Mouse (Mus musculus): ENCODE data around the gene Myl3. TPM values are rescaled to one million over a fixed set of nuclear protein-coding genes. Genes with fewer than 3 reads are reported as not detected.
A peak's percentile ranks its signal among the peaks of the same experiment; 100 is the strongest.

The Myl3 gene
- polyA plus RNA-seq, 1 experiment from 2014 or later: 3.8 TPM

GRCm38 (mm10) chr9:110733102-110733501, 8.6 kb upstream of the Myl3 start:
- peak overlapping the region; percentile 57 for H3K9ac ChIP-seq
- peak overlapping the region; percentile 34; the same call in 1 of the 2 replicates for H3K27ac ChIP-seq (replicated peaks)
- H3K9me3 ChIP-seq: no peaks in the 10 kb centered on the region
- H3K4me2 ChIP-seq: peak overlapping the region; percentile 57
- no peaks in the 10 kb centered on the region for H3K36me3 ChIP-seq
- H3K4me3 ChIP-seq: peak overlapping the region; percentile 35
- ATAC-seq (ENCODE audit: low read depth): no peak
- peaks cover 29% of the 10 kb centered on the region for H3K27me3 ChIP-seq
- WGBS: 10% methylated on average over 8 of the region's 8 CpGs
- peaks cover 40% of the 10 kb centered on the region for H3K4me1 ChIP-seq (replicated peaks)

DNA sequence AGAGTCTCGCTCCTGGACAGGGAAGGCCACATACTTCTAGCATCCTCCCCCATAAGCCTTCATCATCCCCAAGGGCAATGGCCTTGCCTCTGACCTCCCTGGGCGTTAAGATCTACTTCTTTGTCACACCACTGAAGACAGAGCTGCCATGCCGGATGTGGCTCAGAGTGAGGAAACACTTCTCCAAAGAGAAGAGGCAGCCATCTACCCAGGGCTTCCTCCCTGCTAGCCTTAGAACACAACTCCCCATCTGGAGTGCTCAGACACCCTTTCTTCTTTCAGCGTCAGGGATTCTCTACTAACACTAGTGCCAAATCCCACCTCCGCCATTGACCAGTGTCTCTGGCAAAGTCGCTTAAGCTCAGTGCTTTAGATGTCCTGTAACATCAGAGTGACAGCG, 7.5 kb upstream of the Myl3 start:
- no peak overlapping the region for H3K4me3 ChIP-seq
- H3K27me3 ChIP-seq: peaks cover 20% of the 10 kb centered on the region; the same call in 1 of the 2 replicates
- peaks cover 40% of the 10 kb centered on the region for H3K4me1 ChIP-seq (replicated peaks)
- 82% methylated on average over 7 of the region's 7 CpGs for WGBS
- no peak overlapping the region for H3K9ac ChIP-seq
- no peak overlapping the region for H3K27ac ChIP-seq (replicated peaks)
- no peak overlapping the region for H3K4me2 ChIP-seq
- ATAC-seq (ENCODE audit: low read depth): no peak
- H3K9me3 ChIP-seq: no peaks in the 10 kb centered on the region
- no peaks in the 10 kb centered on the region for H3K36me3 ChIP-seq

GRCm38 (mm10) chr9:110736362-110736761, 5.3 kb upstream of the Myl3 start:
- peak overlapping the region; percentile 22; the same call in 1 of the 2 replicates for H3K9ac ChIP-seq
- ATAC-seq (ENCODE audit: low read depth): no peak

DNA sequence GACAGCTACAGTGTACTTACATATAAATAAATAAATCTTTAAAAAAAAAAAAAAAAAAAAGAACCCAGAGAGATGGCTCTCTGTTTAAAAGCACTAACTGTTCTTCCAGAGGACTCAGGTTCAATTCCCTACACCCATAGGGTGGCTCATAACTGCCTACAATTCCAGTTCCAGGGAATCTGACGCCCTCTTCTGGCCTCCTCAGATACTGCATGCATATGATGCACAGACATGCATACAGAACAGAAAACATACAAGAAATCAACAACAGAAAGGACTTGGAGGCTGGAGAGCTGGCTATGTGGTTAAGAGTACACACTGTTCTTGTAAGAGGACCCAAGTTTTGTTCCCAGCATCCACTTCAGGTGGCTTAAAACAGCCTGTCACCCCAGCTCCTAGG, 3.6 kb upstream of the Myl3 start:
- Histone ChIP-seq H3K4me2 (no peak overlapping the region), H3K27ac (replicated peaks) (no peak overlapping the region)
- 25% methylated on average over 1 of the region's 1 CpGs for WGBS

More at GRCm38 (mm10) chr9:110736362-110736761, 5.3 kb upstream of the Myl3 start:
- H3K4me3 ChIP-seq: no peak overlapping the region
- H3K4me2 ChIP-seq: no peak overlapping the region
- H3K27ac ChIP-seq (replicated peaks): no peak overlapping the region
- peaks cover 24% of the 10 kb centered on the region for H3K27me3 ChIP-seq
- H3K4me1 ChIP-seq (replicated peaks): peaks cover 49% of the 10 kb centered on the region
- H3K36me3 ChIP-seq: no peaks in the 10 kb centered on the region
- no peaks in the 10 kb centered on the region for H3K9me3 ChIP-seq
- 36% methylated on average over 9 of the region's 9 CpGs for WGBS

DNA sequence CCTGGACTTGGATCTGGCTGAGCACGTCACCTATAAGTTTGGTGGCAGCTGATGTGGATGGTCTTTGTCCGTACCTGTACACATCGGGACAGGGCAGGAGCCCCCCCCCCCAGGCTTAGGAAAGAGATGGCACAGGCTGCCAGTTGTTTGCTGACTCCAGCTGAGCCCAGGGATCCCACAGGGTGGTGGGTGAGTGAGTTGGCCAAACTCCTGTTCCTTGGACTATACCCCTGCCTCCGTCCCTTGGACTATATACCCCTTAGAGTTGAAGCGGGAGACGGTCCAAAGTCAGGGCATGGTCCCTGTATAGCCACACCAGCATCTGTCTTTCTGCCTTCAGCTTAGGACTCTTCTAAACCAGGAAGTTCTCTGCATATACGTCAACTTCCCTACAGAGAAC, 1.7 kb upstream of the Myl3 start:
- Histone ChIP-seq H3K4me1 (replicated peaks) (peaks cover 41% of the 10 kb centered on the region), H3K9me3 (no peaks in the 10 kb centered on the region), H3K9ac (no peak overlapping the region), H3K4me2 (no peak overlapping the region), H3K27ac (replicated peaks) (no peak overlapping the region), H3K27me3 (peaks cover 29% of the 10 kb centered on the region), H3K36me3 (no peaks in the 10 kb centered on the region), H3K4me3 (no peak overlapping the region)
- 85% methylated on average over 7 of the region's 7 CpGs for WGBS
- ATAC-seq (ENCODE audit: low read depth): no peak

More for the DNA sequence above, 3.6 kb upstream of the Myl3 start:
- H3K9me3 ChIP-seq: no peaks in the 10 kb centered on the region
- no peak for ATAC-seq (ENCODE audit: low read depth)
- no peaks in the 10 kb centered on the region for H3K36me3 ChIP-seq
- peaks cover 25% of the 10 kb centered on the region for H3K27me3 ChIP-seq
- no peak overlapping the region for H3K4me3 ChIP-seq
- H3K4me1 ChIP-seq (replicated peaks): peaks cover 49% of the 10 kb centered on the region
- no peak overlapping the region for H3K9ac ChIP-seq

DNA sequence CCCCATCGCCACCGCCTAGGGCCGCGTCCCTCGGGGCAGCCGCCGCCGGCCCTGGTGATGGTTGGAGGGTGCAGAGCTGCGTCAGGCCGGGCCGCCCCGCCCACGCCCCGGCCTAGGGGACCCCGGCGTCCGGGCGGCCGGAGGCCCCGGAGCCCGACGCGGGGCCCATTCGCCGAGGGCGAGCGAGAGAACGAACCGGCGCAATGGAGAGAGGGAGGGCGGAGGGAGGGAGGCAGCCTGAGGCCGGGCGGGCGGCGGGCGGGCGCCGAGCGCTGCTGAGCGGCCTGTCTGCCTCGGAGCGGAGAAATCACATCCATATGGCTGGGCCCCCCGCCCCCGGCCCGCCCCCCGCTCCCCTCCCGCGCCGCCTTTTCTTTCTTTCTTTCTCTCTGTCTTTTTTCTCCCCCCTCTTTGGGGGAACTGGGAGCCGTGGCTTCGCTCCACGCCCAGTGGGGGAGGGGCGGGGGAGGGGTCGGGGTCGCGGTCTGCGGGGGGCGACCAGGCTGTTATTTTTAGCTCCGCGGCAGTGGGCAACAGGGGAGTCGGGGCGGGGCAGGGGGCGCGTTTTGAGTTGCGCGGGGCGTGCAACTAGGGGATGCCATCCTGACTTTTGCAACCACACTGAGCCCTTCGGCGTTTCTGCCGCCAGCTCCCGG, 762 bp downstream of the Myl3 start:
- no peaks in the 10 kb centered on the region for H3K9me3 ChIP-seq
- peak overlapping the region; percentile 56 for H3K27ac ChIP-seq (replicated peaks)
- H3K9ac ChIP-seq: peak overlapping the region; percentile 87
- peaks cover 34% of the 10 kb centered on the region for H3K27me3 ChIP-seq
- peaks cover 27% of the 10 kb centered on the region for H3K4me1 ChIP-seq (replicated peaks)
- H3K4me3 ChIP-seq: peak overlapping the region; percentile 69
- ATAC-seq (ENCODE audit: low read depth): peak; percentile 68
- no peaks in the 10 kb centered on the region for H3K36me3 ChIP-seq
- peak overlapping the region; percentile 94 for H3K4me2 ChIP-seq
- under 1% methylated on average over 59 of the region's 71 CpGs for WGBS

DNA sequence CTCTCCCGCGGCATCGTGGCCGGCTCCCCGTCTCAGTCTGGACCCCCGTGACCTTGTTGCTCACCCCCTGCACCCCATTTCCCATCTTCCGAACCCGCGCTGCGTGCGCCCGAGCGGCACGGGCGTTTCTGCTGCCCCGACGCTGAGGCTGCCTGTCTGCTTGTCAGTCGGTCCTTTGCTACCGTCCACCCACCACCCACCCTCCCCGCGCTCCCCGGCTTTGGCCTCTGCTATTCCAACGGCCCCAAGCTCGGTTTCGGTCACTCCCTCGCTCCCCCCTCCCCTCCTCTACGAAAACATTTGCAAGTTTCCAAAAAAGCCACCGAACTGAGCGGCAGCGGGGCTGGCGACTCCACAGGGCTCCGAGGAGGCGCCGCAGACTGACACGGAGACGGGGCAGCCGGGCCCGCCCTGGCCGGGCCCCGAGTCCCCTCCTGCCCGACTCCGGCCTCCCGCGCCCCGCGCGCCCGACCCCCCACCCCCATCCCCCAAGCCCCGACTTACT, 1.3 kb downstream of the Myl3 start:
- whole genome bisulfite sequencing: under 1% methylated on average over 41 of the region's 49 CpGs
- ATAC-seq (ENCODE audit: low read depth): peak; percentile 42
- Histone ChIP-seq H3K9me3 (no peaks in the 10 kb centered on the region), H3K27ac (replicated peaks) (peak overlapping the region; percentile 39), H3K4me2 (peak overlapping the region; percentile 94), H3K36me3 (no peaks in the 10 kb centered on the region), H3K4me3 (peak overlapping the region; percentile 69), H3K27me3 (peaks cover 34% of the 10 kb centered on the region), H3K4me1 (replicated peaks) (peaks cover 26% of the 10 kb centered on the region), H3K9ac (peak overlapping the region; percentile 87)

DNA sequence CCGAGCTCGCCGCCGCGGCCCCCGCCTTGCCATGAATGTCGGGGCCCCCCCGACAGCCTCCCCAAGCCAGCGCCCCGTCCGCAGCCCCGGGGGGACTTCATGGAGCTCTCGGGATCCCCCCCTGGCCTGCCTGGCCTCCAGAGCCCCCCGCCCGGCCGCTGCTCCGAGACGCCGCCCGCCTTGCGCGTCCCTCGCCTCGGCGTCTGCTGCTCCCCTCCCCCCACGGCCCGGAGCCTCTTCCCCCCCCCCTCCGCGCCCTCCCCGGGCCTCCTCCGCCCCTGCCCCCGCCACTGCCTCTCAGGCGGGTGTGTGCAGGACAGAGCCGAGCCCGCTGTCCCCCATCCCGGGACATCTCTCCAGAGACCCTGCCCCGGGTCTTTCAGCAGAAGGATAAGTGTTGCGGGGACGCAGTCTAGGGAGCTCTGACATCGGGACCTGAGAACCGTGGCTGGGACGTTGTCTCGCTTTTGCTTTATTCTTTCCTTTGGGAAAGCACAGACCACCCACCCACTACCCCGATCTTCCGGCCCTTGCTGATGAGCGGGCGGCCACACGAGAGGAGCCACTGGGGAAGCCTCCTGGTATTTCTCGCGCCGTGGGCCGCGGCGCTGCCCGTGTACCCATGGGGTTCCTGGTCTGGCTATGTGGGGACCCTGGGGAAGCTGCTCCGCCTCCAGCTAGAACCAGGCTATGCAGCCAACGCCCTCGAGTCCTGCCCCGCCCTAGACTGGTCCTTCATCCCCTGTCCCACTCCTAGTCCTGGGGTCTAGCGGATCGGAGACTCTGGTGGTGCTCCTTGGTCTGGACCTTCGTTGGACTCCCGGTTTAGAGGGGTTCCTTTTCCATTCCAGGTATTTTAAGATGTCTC, 2.0 kb downstream of the Myl3 start:
- Histone ChIP-seq H3K4me3 (peak overlapping the region; percentile 69), H3K27ac (replicated peaks) (peak overlapping the region; percentile 39; the same call in 1 of the 2 replicates), H3K4me2 (peak overlapping the region; percentile 94), H3K4me1 (replicated peaks) (peaks cover 26% of the 10 kb centered on the region), H3K36me3 (no peaks in the 10 kb centered on the region), H3K27me3 (peaks cover 34% of the 10 kb centered on the region), H3K9ac (peak overlapping the region; percentile 87), H3K9me3 (no peaks in the 10 kb centered on the region)
- peak; percentile 51 for ATAC-seq (ENCODE audit: low read depth)
- WGBS: 4% methylated on average over 46 of the region's 63 CpGs

DNA sequence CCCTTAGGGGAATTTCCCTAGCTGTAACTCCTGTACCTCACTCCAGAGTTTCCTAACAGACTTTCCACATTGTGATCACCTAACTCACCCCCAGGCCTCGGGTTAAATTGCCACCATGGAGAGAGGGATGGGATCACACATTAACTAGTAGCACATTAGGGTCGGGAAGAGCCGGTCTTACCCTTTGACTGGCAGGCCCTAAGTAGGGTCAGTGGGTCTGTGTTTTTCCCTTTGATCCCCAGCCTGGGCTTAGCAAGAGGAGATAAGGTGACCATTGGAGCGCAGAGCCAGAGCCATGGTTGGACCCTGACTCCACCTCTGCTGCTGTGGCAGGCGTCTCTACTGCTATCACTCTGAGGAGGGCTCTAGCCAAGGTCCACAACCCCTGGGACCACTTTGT, 4.1 kb downstream of the Myl3 start:
- Histone ChIP-seq H3K27ac (replicated peaks) (no peak overlapping the region), H3K27me3 (peaks cover 31% of the 10 kb centered on the region), H3K36me3 (no peaks in the 10 kb centered on the region), H3K4me1 (replicated peaks) (peaks cover 22% of the 10 kb centered on the region), H3K4me2 (no peak overlapping the region), H3K9ac (no peak overlapping the region), H3K4me3 (no peak overlapping the region), H3K9me3 (no peaks in the 10 kb centered on the region)
- WGBS: 13% methylated on average over 5 of the region's 5 CpGs
- ATAC-seq (ENCODE audit: low read depth): no peak

DNA sequence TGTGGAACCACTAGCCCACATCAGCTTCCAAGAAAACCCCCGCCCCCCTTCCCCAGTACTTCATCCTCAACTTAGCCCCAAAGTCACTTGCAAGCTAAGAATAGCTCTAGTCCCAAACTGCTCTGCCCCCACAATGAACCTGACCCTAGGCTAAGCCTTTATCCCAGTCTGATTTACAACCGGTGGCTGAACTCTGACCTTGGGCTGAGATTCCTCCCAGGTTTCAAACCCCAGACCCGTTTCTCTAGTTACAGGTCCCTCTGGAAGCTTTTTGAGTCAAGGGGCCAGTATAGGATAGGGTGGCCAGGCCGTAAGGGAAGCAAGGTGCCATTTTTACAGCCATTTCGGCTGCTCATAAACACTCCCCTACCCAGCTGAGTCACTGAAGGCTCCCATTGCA, 4.6 kb downstream of the Myl3 start:
- Histone ChIP-seq H3K4me3 (no peak overlapping the region), H3K36me3 (no peaks in the 10 kb centered on the region), H3K27me3 (peaks cover 26% of the 10 kb centered on the region), H3K4me2 (no peak overlapping the region), H3K4me1 (replicated peaks) (peaks cover 18% of the 10 kb centered on the region), H3K27ac (replicated peaks) (no peak overlapping the region), H3K9ac (no peak overlapping the region), H3K9me3 (no peaks in the 10 kb centered on the region)
- 12% methylated on average over 5 of the region's 5 CpGs for WGBS
- no peak for ATAC-seq (ENCODE audit: low read depth)

DNA sequence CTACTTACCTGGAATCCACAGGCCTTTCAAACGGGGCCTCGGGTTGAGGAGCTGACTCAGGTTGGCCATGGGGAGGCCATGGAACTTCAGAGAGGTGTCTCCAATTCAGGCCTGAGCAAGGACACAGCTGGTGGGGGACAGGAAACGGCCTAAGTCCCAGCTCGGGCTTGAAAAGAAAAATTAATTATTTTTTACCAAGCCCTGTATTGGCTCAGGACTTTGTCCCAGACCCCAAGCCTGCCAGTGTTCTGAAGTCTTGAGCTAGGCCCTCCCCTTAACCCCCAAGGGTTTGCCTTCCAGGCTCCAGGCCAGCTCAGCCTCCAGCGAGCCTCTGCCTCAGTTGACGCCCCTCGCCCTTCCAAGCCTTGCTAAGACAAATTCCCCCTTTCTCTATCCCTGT, 5.3 kb downstream of the Myl3 start, which contains the start of gene Pth1r:
Gene Pth1r (minus strand): TSS at position 185 of the 400 bp plus-strand sequence.
- H3K4me1 ChIP-seq (replicated peaks): peaks cover 11% of the 10 kb centered on the region
- H3K36me3 ChIP-seq: no peaks in the 10 kb centered on the region
- no peak within 1 kb of the TSS for H3K4me3 ChIP-seq
- H3K9me3 ChIP-seq: no peaks in the 10 kb centered on the region
- 53% methylated on average over 7 of the region's 7 CpGs for WGBS
- H3K27ac ChIP-seq (replicated peaks): no peak within 1 kb of the TSS
- ATAC-seq (ENCODE audit: low read depth): no peak
- H3K4me2 ChIP-seq: no peak within 1 kb of the TSS
- H3K27me3 ChIP-seq: peaks cover 19% of the 10 kb centered on the region
- H3K9ac ChIP-seq: no peak within 1 kb of the TSS

DNA sequence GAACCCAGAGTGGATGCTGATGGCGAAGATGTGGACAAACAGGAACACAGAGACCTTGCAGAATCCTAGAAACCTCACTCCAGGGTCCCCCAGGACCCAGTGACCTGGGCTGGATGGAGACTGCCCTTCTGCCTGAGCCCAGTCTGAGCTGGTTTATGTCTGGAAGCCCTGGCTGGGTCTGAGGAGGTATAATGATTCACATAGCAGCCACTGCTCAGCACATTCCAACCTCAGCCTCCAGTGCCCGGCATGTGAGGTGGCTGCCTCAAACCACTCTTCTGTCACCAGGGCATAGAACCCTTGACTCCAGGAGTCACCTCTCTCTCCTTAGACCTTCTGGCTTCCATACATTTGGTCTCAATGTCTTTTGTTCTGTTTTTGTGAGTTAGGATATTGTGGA, 6.8 kb downstream of the Myl3 start:
- no peak overlapping the region for H3K4me2 ChIP-seq
- 82% methylated on average over 2 of the region's 2 CpGs for WGBS
- peaks cover 18% of the 10 kb centered on the region for H3K27me3 ChIP-seq
- no peak overlapping the region for H3K4me3 ChIP-seq
- no peaks in the 10 kb centered on the region for H3K36me3 ChIP-seq
- ATAC-seq (ENCODE audit: low read depth): no peak
- H3K9ac ChIP-seq: no peak overlapping the region
- no peaks in the 10 kb centered on the region for H3K9me3 ChIP-seq
- H3K27ac ChIP-seq (replicated peaks): no peak overlapping the region
- peaks cover 5% of the 10 kb centered on the region; the same call in 1 of the 2 replicates for H3K4me1 ChIP-seq (replicated peaks)
